Comparison of ENCODE assay signal across 19 mouse cellular contexts in genomic region chr6:145139776-145140475, GRCm38 (mm10). TPM values are rescaled to one million over a fixed set of nuclear protein-coding genes. Genes with fewer than 3 reads are reported as not detected.
DNase-seq lines count a peak whose midpoint lies in the region; ATAC-seq and TF ChIP-seq lines count a peak whose summit lies in the region.
"Had no signal": no experiment of that assay in that cellular context is flagged by ENCODE, and none has a peak within 500 bp of the region (broad histone marks: within the 10 kb centered on the region; RNA-seq: fewer than 3 reads in every experiment).

No protein-coding gene starts in this region.

- H3K4me2 ChIP-seq in lung, embryonic 15.5 days = no peak overlapping the region
- H3K4me2 ChIP-seq in CH12.LX (ENCODE audit: insufficient read depth, low read depth, poor library complexity, severe bottlenecking) = no peak overlapping the region
- no peak overlapping the region for H3K4me2 ChIP-seq in hindbrain, postnatal 0 days (ENCODE audit: low read depth, low read length)
- no peak overlapping the region for H3K4me2 ChIP-seq in midbrain, embryonic 13.5 days (replicated peaks)
- H3K4me2 ChIP-seq: embryonic facial prominence, embryonic 12.5 days; kidney, embryonic 15.5 days; liver, embryonic 13.5 days; midbrain, embryonic 12.5 days had no signal

- 67% methylated on average over 11 of the region's 11 CpGs for WGBS in lung, embryonic 15.5 days
- 74% methylated on average over 11 of the region's 11 CpGs for WGBS in hindbrain, postnatal 0 days
- 79% methylated on average over 11 of the region's 11 CpGs for WGBS in midbrain, embryonic 13.5 days

- no peak for DNase-seq in lung, postnatal 14 days
- no peak for DNase-seq in CH12.LX (ENCODE audit: extremely low read depth)
- no peak for DNase-seq in hindbrain, postnatal 0 days (ENCODE audit: low spot score)
- DNase-seq in cerebellum, postnatal 36 days = no peak
- DNase-seq: cerebellum, adult 11 months; heart, postnatal 4 days; layer of hippocampus, postnatal 36 days; liver, embryonic 13.5 days; thymus, postnatal 14 days had no signal

- no peak for TF ChIP-seq CTCF in CH12.LX (conservative IDR thresholded peaks at IDR 0.05 in 1 of 2, IDR thresholded peaks at IDR 0.05 in 1 of 2; ENCODE audit: low read depth in 2 of 2, low read length in 2 of 2)
- TF ChIP-seq CTCF in hindbrain, postnatal 0 days (IDR thresholded peaks at IDR 0.05; ENCODE audit: low read depth) = no peak

- no peak for TF ChIP-seq RAD21 in CH12.LX (IDR thresholded peaks at IDR 0.05; ENCODE audit: low read depth, low read length)

- no peak for TF ChIP-seq POLR2A in CH12.LX (IDR thresholded peaks at IDR 0.05; ENCODE audit: low read depth, low read length)

- in situ Hi-C loops in CH12.LX (cut with MboI; ENCODE audit: low pct_ligation_motif_present, low pct_unique_long_range_greater_than_20kb, low sequenced_read_pairs) = no loop called here

- H3K9me3 ChIP-seq in lung, embryonic 15.5 days = no peaks in the 10 kb centered on the region
- H3K9me3 ChIP-seq in CH12.LX (replicated peaks; ENCODE audit: low read length) = no peaks in the 10 kb centered on the region
- H3K9me3 ChIP-seq in hindbrain, postnatal 0 days (ENCODE audit: low read length) = no peaks in the 10 kb centered on the region
- H3K9me3 ChIP-seq in midbrain, embryonic 13.5 days = no peaks in the 10 kb centered on the region
- H3K9me3 ChIP-seq: embryonic facial prominence, embryonic 12.5 days; kidney, embryonic 15.5 days; liver, embryonic 13.5 days; midbrain, embryonic 12.5 days had no signal

- dilution Hi-C loops in CH12.LX (cut with MboI; ENCODE audit: extremely low pct_ligation_motif_present, extremely low pct_unique_long_range_greater_than_20kb, low sequenced_read_pairs) = no loop called here

- H3K27me3 ChIP-seq in lung, embryonic 15.5 days = no peaks in the 10 kb centered on the region
- H3K27me3 ChIP-seq in CH12.LX (replicated peaks) = no peaks in the 10 kb centered on the region
- H3K27me3 ChIP-seq in hindbrain, postnatal 0 days (ENCODE audit: insufficient read depth, low read length) = no peaks in the 10 kb centered on the region
- H3K27me3 ChIP-seq in midbrain, embryonic 13.5 days = no peaks in the 10 kb centered on the region
- H3K27me3 ChIP-seq: embryonic facial prominence, embryonic 12.5 days; kidney, embryonic 15.5 days; liver, embryonic 13.5 days; midbrain, embryonic 12.5 days had no signal

- no peak for TF ChIP-seq EP300 in CH12.LX (IDR thresholded peaks at IDR 0.05; ENCODE audit: low read length)

- no peak for ATAC-seq in lung, embryonic 15.5 days (ENCODE audit: borderline replicate concordance, extremely low read depth, low FRiP score, low TSS enrichment)
- ATAC-seq in common myeloid progenitor, adult 5-6 weeks (replicated peaks; ENCODE audit: low read depth, poor library complexity, severe bottlenecking) = peak; percentile 76
- ATAC-seq in megakaryocyte, adult 5-6 weeks (ENCODE audit: poor library complexity, severe bottlenecking) = peak; percentile 90
- ATAC-seq in hindbrain, postnatal 0 days = no peak
- ATAC-seq in midbrain, embryonic 13.5 days = no peak
- ATAC-seq: forebrain, embryonic 16.5 days; intestine, embryonic 16.5 days had no signal

- H3K27ac ChIP-seq in lung, embryonic 15.5 days = peak overlapping the region; percentile 56
- H3K27ac ChIP-seq in CH12.LX (ENCODE audit: insufficient read depth, low read depth) = peak overlapping the region; percentile 41
- no peak overlapping the region for H3K27ac ChIP-seq in hindbrain, postnatal 0 days
- H3K27ac ChIP-seq in midbrain, embryonic 13.5 days = no peak overlapping the region
- H3K27ac ChIP-seq: embryonic facial prominence, embryonic 12.5 days; kidney, embryonic 15.5 days; liver, embryonic 13.5 days; midbrain, embryonic 12.5 days had no signal

- peaks cover 4% of the 10 kb centered on the region for H3K79me2 ChIP-seq in CH12.LX (replicated peaks; ENCODE audit: control insufficient read depth, extremely low read depth, insufficient read depth, poor library complexity, severe bottlenecking)

- H3K9ac ChIP-seq in lung, embryonic 15.5 days = no peak overlapping the region
- H3K9ac ChIP-seq in CH12.LX (ENCODE audit: insufficient read depth, low read depth) = no peak overlapping the region
- H3K9ac ChIP-seq in hindbrain, postnatal 0 days (replicated peaks; ENCODE audit: low read length) = no peak overlapping the region
- no peak overlapping the region for H3K9ac ChIP-seq in midbrain, embryonic 13.5 days (replicated peaks)
- H3K9ac ChIP-seq: embryonic facial prominence, embryonic 12.5 days; kidney, embryonic 15.5 days; liver, embryonic 13.5 days; midbrain, embryonic 12.5 days had no signal

- no peaks in the 10 kb centered on the region for H3K36me3 ChIP-seq in lung, embryonic 15.5 days
- H3K36me3 ChIP-seq in CH12.LX (replicated peaks in 1 of 2; ENCODE audit: control insufficient read depth in 1 of 2, insufficient read depth in 1 of 2, low read length in 1 of 2) = peaks cover 34 to 94% of the 10 kb centered on the region in 2 experiments
- H3K36me3 ChIP-seq in hindbrain, postnatal 0 days (ENCODE audit: insufficient read depth, low read length) = no peaks in the 10 kb centered on the region
- no peaks in the 10 kb centered on the region for H3K36me3 ChIP-seq in midbrain, embryonic 13.5 days
- H3K36me3 ChIP-seq: embryonic facial prominence, embryonic 12.5 days; kidney, embryonic 15.5 days; liver, embryonic 13.5 days; midbrain, embryonic 12.5 days had no signal

- H3K4me1 ChIP-seq in lung, embryonic 15.5 days = no peaks in the 10 kb centered on the region
- peaks cover 43 to 100% of the 10 kb centered on the region in 2 experiments for H3K4me1 ChIP-seq in CH12.LX (ENCODE audit: control insufficient read depth in 1 of 2, insufficient read depth in 2 of 2)
- H3K4me1 ChIP-seq in hindbrain, postnatal 0 days (ENCODE audit: insufficient read depth, low read length) = no peaks in the 10 kb centered on the region
- H3K4me1 ChIP-seq in midbrain, embryonic 13.5 days (replicated peaks) = no peaks in the 10 kb centered on the region; the same call in 1 of the 2 replicates
- H3K4me1 ChIP-seq: embryonic facial prominence, embryonic 12.5 days; midbrain, embryonic 12.5 days had no signal

- no peak overlapping the region for H3K4me3 ChIP-seq in lung, embryonic 15.5 days
- H3K4me3 ChIP-seq in CH12.LX (replicated peaks in 1 of 3; ENCODE audit: low read depth in 2 of 3, low read length in 2 of 3, poor library complexity in 1 of 3) = no peak overlapping the region
- H3K4me3 ChIP-seq in hindbrain, postnatal 0 days (ENCODE audit: low read length) = no peak overlapping the region
- no peak overlapping the region for H3K4me3 ChIP-seq in midbrain, embryonic 13.5 days (replicated peaks)
- H3K4me3 ChIP-seq: embryonic facial prominence, embryonic 12.5 days; kidney, embryonic 15.5 days; liver, embryonic 13.5 days; midbrain, embryonic 12.5 days had no signal

TF ChIP-seq in CH12.LX, 34 proteins besides CTCF, POLR2A, EP300 and RAD21:
- TF ChIP-seq NRF1 (IDR thresholded peaks at IDR 0.05; ENCODE audit: low read depth, low read length) = no peak
- TF ChIP-seq RCOR1 (conservative IDR thresholded peaks at IDR 0.05; ENCODE audit: low read depth, low read length) = no peak
- no peak for TF ChIP-seq ZNF384 (IDR thresholded peaks at IDR 0.05; ENCODE audit: low read depth, low read length)
- TF ChIP-seq SMC3 (IDR thresholded peaks at IDR 0.05; ENCODE audit: low read depth, low read length) = no peak
- no peak for TF ChIP-seq MAZ (IDR thresholded peaks at IDR 0.05; ENCODE audit: low read depth, low read length)
- TF ChIP-seq HCFC1 (IDR thresholded peaks at IDR 0.05; ENCODE audit: low read depth, low read length) = no peak
- TF ChIP-seq TBP (conservative IDR thresholded peaks at IDR 0.05; ENCODE audit: low read depth, low read length) = no peak
- TF ChIP-seq ETS1 (conservative IDR thresholded peaks at IDR 0.05; ENCODE audit: low read depth, low read length) = no peak
- no peak for TF ChIP-seq TCF12 (IDR thresholded peaks at IDR 0.05; ENCODE audit: low read depth, low read length)
- no peak for TF ChIP-seq USF1 (IDR thresholded peaks at IDR 0.05; ENCODE audit: low read depth, low read length)
- TF ChIP-seq CHD2 (IDR thresholded peaks at IDR 0.05; ENCODE audit: low read length) = no peak
- TF ChIP-seq CHD1 (IDR thresholded peaks at IDR 0.05; ENCODE audit: low read depth, low read length) = no peak
- TF ChIP-seq GABPA (IDR thresholded peaks at IDR 0.05; ENCODE audit: insufficient replicate concordance, low read depth, low read length) = no peak
- TF ChIP-seq IRF4 (IDR thresholded peaks at IDR 0.05; ENCODE audit: low read depth, low read length) = no peak
- TF ChIP-seq JUN (IDR thresholded peaks at IDR 0.05; ENCODE audit: insufficient read depth, low read depth, low read length) = no peak
- TF ChIP-seq ZC3H11A (IDR thresholded peaks at IDR 0.05; ENCODE audit: low read depth, low read length) = no peak
- TF ChIP-seq MYC (IDR thresholded peaks at IDR 0.05; ENCODE audit: low read depth, low read length) = no peak
- no peak for TF ChIP-seq USF2 (conservative IDR thresholded peaks at IDR 0.05; ENCODE audit: low read depth, low read length)
- no peak for TF ChIP-seq UBTF (IDR thresholded peaks at IDR 0.05; ENCODE audit: low read depth, low read length)

RNA-seq across cellular contexts. Expression of gene Lrmp, which starts 24.5 kb away (rescaled TPM):
- 3.9 and 6.6 TPM in 2 replicates for polyA plus RNA-seq in lung, embryonic 15.5 days (2015; fragmentation: Nextera tagmentation; extraction: Ambion mirVana)
- total RNA-seq in CH12.LX (2012; rRNA removed) (92.3 and 102 TPM in 2 replicates), CH12.LX (2014; rRNA removed) (155 and 171 TPM in 2 replicates)
- polyA plus RNA-seq in CH12.LX (2012; ENCODE audit: insufficient read length, low read depth) = 163 and 180 TPM in 2 replicates
- 79.5 and 86.6 TPM in 2 replicates for total RNA-seq in common myeloid progenitor, adult 5-6 weeks (2017)
- total RNA-seq in megakaryocyte, adult 5-6 weeks (2015) = 41.7 and 44.5 TPM in 2 replicates
- 87.5 and 92.7 TPM in 2 replicates for total RNA-seq in megakaryocyte, adult 5-6 weeks (2017)
- 1.7 and 4.4 TPM in 2 replicates for total RNA-seq in hindbrain, postnatal 0 days (2014; rRNA removed)
- polyA plus RNA-seq in hindbrain, postnatal 0 days (2015; fragmentation: Nextera tagmentation; extraction: Ambion mirVana) = 0.54 and 0.74 TPM in 2 replicates
- polyA plus RNA-seq in midbrain, embryonic 13.5 days (2015; fragmentation: Nextera tagmentation; extraction: Ambion mirVana) = 0.51 and 0.85 TPM in 2 replicates
- polyA plus RNA-seq: C2C12 had no signal

Comparison
In these comparisons a context has a peak if more than half of its experiments do, and no peak if none do; other contexts are left out.
1. ATAC-seq: peak in common myeloid progenitor, adult 5-6 weeks (single experiment) and megakaryocyte, adult 5-6 weeks (single experiment); none in lung, embryonic 15.5 days (single experiment), hindbrain, postnatal 0 days (single experiment) and midbrain, embryonic 13.5 days (single experiment).
2. H3K27ac ChIP-seq: peak in lung, embryonic 15.5 days (single experiment) and CH12.LX (single experiment); none in hindbrain, postnatal 0 days (single experiment) and midbrain, embryonic 13.5 days (single experiment).